Mouse (Mus musculus) natural killer cell, adult 2 months (primary cell): Measurements from ENCODE around the gene St6galnac1.
A peak's percentile ranks its signal among the peaks of the same experiment; 100 is the strongest.
"Not testable (repeated sequence)": the region's sequence is repeated elsewhere in the genome, so short reads cannot be mapped to it uniquely, and the experiment has no call there.

ENCODE experiments used
- DNase-seq, 2 experiments: peaks; one replicate each; pipeline ENCODE4 v3.0.0; 2022; ENCODE audit warnings: low spot score in 2 of 2

The St6galnac1 gene

DNA sequence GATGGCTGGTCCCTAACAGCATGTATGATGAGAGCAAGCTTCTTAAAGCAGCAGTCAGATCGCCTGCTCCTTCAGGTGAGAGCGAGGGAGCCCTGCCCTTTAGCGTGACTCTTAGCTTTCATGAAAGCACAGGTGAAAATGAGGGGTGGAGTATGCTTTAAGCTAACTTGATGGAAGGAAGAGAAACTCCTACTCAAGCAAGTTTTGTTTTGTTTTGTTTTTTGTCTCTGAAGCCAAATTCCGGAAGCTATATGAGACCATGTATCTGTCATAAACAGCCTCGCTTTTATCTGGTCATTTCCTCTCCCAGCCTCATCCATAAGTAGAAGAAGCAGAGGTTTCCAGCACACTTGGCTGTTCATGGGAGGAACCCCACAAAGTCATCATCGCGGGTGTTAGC lies at the start of gene St6galnac1:
Gene St6galnac1, minus strand, starts transcription at position 101 of the 400 bp plus-strand sequence.
- no peak for DNase-seq

DNA sequence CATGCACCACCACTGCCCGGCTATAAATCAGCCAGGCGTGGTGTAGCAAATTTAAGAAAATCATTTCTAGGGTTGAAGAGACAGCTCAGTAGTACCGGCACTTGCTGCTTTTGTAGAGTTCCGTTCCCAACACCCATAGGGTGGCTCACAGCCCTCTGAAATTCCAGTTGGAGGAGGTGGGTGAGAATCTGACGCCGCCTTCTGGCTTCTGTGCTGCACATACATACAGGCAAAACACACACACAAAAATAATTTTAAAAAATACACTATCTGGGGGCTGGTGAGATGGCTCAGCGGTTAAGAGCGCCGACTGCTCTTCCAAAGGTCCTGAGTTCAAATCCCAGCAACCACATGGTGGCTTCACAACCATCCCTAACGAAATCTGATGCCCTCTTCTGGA lies 48.6 kb upstream of the St6galnac1 start:
- DNase-seq: not testable (repeated sequence)

DNA sequence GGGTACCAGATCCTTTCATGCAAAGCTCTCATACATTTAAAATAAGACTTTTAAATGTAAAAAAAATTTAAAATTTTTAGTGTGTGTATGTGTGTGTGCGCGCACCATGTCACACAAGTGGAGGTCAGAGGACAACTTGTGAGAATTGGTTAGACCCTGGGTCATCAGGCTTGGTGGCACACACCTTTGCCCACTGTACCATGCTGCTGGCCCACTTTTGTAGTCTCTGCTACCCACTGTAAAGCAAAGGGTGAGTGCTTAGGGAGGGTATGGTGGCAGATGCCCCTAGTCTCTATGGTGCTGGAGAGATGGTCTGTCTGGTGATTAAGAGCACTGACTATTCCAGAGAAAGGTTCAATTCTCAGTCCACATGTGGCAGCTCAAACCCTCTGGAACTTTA lies 47.9 kb upstream of the St6galnac1 start:
- no peak for DNase-seq

DNA sequence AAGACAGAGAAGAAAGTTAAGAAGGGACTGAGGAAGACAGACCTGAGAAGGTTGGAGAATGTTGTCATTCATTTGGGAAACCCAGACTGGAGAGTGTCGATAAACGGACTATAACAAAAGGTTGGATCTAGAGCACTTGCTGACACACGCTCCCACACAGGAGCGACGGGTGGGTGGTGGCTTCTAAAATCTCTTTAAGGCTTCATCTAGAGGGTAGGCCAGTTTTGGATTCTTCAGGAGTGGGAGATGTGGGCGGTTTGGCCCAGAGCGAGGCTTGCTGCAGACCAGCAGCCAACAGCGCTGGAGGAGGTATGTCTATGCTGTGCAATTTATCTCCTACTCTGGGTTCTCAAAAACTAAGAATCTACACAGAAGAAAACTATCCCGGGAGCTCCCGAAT lies 47.3 kb upstream of the St6galnac1 start:
- no peak for DNase-seq

DNA sequence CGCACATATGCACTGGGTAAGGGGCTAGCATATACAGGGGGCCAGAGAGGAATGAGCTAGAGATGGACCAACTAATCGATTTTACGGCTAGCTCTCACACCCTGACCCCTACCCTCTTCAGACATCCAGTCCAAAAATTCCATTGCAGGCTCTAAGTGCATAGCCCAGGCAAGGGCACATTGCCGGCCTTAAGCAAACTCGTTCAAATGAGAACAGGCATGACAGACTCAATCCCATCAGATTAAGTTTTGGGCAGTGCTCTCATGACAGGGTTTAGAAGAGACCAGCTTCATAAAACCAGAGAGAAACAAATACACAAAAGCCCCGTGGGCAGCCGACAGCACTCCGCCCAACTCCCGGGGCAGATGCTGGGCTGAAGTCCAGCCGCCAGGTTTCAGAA lies 46.9 kb upstream of the St6galnac1 start:
- no peak for DNase-seq

DNA sequence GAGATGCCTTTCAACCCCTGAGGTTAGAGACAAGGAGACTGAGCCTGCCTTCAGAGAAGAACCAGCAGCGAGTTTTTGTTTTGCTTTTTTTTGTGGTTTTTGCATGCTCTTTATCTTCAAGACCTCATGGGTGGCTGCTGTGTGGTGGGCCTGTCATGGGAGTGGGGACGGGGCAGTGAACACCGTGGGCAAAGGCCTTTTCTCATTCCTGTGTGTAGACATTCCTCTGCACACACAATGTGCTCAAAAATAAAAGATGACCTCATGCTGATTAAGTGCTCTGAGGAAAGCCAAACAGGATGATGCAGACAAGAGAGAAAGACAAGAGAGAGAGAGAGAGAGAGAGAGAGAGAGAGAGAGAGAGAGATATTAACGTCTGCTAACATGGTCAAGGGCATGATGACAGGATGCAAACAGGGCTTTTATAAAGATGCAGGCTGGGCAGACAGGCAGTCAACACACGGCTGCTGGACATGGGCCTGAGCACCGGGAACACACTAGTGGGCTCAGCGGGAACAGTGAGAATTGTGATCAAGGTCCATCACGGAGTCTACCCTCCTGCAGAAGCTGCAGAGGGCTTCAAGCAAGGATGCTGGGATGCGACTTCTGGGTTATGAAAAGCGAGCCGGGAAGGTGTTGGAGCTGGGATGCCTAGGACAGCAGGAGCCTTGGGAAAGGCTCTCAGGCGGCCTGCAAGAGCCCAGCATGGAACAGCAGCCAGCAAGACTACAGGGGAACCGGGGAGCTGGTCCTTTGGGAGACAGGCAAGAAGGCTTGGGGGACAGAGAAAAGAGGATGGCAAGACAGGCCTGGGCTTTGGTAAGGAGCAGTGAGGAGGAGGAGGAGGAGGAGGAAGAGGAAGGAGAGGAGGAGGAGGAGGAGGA lies 46.0 kb upstream of the St6galnac1 start:
- no peak for DNase-seq

DNA sequence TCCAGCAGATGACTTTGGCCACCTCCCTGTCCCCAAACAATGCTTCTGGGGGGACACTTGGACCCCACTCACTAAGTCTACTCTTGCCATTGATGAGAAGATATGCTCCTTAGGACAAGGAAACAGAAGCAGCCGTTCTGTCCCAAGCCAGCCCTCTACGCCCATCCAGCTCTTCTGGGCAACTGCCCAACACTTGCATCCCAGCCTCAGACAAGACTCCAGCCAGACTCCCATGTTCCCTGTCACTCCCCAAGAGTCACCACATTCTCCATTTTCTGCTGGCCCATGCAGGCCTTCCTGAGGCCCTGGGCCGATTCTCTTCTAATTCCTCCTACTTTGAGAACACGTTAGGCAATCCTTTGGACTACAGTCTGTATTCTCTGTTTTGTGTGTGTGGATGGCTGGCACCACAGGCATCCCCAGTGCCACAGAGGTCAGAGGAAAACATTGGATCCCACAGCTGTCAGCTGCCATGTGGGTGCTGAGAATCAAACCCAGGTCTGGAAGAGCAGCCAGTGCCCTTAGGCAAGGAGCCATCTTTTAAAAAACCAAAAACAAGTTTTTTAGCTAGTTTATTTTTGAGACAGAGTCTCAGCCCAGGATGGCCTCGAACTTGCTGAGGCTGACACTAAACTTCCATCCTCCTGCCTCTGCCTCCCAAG lies 44.8 kb upstream of the St6galnac1 start:
- no peak for DNase-seq

DNA sequence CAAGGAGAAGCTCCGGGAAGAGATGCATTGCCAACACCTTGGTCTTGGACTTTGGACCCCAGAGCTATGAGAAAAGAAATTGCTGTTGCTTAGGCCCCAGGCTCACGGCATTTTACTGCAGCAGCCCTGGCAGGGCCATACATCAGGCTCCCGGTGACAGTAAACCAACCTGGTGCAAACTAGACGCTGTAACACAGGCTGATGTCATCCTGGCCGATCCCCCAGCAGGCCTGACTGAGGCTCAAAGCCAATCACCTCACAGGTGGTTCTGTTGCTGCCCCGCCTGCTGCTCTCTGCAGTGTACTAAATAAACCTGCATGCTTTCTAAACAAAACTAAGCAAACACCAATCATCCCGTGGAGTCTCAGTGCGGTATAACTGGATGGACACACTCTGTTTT lies 43.4 kb upstream of the St6galnac1 start:
- no peak for DNase-seq

DNA sequence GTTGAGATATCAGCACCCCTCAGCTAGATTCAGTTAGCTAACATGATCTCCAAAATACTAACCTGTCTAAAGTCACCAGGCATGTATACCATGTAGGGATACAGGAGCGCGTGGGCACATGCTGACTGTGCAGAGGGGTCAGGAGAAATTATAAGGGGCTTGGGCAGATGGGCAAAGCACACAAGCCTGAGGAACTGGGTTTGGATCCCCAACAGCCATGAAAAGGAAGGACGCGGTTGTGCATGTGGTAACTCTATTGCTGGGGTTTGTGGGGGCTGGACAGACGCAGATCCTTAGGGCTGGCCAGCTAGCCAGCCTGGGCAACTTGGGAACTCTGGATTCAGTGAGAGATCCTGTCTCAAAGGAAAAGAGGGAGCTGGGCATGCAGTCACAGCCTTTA lies 42.3 kb upstream of the St6galnac1 start:
- DNase-seq: no peak

DNA sequence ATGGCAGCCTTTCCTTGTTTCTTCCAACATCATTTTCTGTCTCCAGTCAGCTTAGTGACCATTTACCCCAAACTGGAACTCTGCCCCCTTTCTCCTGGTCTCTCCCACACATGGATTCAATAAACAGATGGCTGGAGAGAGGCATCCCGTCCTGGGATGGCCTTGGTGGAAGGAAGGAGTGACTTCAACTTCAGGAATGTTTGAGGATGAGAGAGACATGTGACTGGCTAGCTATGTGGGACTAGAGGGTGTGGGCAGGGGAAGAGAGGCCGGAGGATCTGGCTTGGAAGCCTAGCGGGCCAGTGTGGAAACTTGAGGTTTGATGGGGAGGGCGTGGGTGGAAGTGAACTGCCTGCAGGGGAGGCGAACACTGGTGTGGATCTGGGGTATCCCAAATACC lies 41.5 kb upstream of the St6galnac1 start:
- no peak for DNase-seq

DNA sequence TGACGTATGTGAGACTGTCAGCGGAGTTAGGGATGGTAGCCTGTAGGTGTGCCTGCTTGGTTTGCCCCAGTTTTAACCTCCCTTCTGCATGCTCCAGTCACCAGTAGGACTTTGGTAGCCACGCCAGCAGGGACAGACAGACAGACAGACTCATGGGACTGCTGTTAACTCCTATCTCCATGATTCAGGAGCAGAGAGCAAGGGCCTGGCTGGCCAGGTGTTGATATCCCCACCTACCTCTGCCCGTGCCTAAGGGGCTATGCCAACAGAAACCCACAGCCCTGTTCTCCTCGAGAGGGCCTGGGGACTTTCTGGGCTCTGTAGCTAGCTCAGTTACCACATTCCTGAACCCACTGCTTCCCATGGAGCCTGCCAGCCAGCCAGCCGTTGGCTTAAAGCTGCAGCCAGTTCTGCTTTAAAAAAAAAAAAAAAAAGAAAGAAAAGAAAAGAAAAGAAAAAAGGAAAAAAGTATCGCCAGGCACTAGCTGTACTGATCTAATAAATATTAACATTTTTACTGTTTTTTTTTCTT lies 39.6 kb upstream of the St6galnac1 start:
- no peak for DNase-seq

DNA sequence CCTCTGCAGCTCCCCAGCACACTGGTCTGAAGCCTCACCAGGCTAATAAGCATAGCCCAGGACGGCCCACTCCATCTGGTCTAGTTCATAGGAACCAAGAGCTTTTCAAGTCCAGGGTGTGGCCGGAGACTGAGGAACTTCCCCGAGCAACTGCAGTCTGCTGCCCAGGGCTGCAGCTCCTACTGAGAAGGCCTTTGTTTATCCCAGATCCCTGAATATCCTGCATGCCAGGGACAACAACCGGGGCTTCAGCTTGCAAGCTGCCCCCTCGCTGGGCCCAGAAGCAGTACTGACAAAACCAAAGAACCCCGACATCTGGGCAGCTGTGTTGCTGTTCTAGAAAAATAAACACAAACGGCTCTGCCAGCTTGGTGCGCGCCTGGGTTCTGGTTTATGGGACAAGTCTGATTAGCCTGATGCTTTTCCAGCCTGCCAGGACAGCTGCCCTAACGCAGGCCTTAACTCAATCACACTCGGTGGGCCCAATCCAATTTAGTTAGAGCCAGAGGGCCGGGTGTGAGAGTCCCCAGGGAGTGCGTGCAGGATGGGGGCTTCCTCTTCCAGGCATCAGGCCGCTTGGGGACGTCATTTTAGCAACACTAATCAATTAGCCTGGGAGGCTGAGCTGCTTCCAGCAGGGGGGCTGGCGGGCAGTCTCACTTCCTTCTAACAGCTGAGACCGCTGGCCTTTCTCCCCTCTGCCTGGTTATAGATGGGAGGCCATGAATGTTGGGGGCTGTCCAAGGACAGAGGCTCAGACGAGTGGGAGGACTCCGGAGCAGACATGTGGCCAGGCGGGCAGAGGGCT lies 39.0 kb upstream of the St6galnac1 start:
- peak in 1 of 2 experiments; percentile 33 for DNase-seq

DNA sequence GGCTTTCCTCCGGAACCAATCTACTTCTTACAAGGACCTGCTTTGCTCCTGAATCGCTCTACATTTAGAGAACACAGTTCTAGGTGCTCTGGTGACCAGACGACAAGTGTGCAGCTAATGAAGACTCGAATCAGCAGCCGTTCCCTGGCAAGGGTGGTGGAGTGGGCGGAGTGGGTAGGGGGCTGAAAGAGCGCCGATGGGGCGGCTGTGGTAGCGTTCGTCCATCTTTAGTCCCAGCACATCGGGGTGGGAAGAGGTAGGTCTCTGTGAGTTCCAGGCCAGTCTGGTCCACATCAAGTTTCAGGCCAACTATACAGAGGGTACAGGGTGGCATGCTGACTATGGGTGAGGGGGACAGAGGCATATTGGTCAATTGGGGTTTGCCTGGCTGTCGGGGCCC lies 38.3 kb upstream of the St6galnac1 start:
- DNase-seq: no peak

DNA sequence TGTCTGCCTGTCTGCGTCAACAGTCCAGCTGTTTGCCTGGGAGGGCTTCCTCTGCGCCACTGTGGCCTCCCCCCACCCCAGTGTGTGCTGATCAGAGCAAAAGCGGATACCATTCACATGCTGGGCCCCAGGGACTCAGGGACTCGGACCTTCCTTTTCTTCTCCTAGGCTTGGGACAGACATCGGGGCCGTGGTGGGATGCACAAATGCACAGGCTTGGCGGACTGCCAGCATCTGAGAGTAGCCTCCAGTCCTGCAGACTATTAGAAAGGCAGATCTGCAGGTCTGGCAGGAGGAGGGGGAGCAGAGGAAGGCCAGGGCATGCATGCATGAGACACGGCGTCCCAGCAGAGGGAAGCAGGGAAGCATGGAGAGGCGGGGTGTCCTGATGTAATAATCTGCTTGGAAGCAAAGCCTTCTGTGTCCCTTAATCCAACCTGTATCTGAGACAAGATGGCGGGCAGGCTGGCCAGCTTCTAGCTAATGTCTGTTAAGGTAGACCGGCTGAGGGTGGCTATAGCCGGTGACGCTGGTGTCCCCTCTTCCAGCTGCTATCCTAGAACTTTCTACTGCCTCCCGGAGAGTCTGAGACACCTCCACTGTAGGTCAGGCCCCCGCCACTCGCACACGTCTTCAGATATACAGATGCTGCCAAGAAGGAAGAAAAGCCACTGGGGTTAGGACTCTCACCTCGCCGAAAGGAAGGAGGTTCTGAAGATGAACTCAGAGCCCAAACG lies 37.7 kb upstream of the St6galnac1 start:
- no peak for DNase-seq

DNA sequence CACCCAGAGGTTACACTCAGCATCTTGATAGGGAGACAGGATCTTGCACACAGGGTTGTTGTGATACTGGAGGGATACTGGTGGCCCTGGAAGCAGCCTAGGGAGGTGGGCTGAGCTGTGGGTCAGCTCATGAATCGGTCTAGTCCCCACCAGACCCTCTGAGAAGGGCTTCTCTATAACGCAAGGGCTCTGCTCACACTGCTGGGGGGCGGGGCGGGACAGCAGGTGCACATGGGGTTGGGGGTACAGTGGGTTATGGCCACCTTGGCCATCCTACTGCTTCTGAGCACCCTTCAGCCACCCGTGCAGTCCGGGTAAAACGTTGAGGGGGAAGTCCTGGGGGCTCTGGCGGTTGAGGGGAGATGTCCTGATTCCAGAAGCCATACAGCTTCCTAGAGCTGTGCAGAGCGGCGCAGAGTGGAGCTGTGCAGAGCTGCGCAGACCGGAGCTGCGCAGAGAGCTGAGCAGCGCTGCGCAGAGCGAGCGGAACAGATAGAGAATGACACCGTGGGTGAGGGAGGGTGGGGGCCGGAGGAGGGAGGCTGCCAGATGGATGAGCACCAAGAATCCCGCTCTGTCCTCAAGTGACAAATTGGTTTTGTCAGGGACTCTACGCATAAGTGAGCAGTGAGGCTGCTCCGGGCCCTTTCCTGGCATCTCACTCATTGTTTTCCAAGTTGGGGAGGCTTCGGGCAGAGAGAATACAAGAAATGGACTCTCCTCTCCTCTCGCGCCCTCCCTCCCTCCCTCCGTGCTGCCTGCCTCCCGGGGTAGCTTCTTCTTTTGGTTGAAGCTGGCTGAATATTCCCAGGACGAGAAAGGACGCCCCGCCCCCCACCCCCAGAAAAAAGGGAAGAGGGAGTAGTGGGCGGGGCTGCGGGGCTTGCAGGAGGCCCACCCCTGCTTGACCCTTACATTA lies 35.9 kb upstream of the St6galnac1 start:
- peak in 1 of 2 experiments; percentile 20 for DNase-seq

DNA sequence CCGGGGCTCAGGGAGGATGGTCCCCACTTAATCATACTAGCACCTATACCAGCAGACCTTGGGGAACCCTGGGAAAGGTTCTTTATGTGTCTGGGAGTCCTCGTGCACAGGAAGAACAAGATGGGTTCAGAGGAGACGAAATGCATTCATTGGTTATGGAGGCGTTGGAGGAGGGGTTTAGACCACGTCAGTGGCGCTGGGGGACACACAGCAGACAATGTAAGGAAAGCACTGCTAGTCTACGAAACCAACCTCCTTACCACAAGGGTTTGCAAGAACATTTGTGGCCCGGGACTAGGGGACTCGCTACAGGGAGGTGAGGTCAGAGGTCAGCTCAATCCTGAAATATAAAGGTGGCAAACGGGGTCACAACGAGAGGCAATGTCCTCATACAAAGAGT lies 35.2 kb upstream of the St6galnac1 start:
- DNase-seq: no peak

DNA sequence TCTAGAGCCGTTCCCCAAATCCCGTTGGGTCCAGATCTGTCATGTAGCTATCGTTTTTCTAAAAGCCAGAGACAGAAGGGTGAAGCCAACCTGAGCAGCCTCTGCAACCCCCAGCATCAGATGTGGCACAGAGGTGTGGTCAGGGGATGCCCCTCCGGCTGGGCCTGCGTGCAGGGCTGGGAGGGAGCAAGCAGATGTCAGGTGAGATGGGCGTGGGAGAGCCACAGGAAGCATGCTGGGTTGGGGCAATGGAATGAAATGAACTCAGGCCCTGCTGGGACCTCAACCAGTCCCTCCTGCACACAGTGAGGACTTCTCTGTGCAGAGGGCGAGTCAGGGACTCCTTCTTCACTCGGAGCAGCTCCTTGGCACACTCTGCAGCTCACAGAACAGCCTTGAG lies 34.2 kb upstream of the St6galnac1 start:
- DNase-seq: no peak

DNA sequence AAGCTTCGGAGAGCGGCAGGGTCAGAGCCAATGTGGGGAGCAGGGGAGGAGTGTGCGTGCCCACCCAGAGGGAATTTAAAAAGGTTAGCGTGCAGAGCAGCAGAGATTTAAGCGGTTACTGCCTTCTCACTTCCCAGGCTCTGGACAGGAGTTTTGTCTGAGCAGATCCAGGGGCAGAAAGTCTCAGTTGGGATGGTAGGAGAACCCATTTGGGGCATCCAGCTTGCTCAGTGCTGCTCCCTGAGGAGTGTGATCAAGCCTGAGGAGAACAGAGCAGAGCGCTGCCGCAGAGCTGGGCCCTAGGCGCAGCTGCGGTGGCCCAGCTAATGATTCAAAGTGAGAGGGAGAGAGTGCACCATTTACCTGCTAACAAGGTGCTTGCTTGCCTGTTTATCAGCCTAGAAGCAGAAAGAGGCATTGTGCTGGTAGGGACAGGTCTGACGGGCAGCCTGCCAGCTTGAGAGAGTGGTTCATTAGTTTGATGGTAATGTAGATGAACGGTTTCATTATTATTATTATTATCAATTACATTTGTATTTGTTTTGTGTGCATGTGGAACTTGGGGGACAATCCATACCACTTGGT lies 33.6 kb upstream of the St6galnac1 start:
- DNase-seq: no peak

DNA sequence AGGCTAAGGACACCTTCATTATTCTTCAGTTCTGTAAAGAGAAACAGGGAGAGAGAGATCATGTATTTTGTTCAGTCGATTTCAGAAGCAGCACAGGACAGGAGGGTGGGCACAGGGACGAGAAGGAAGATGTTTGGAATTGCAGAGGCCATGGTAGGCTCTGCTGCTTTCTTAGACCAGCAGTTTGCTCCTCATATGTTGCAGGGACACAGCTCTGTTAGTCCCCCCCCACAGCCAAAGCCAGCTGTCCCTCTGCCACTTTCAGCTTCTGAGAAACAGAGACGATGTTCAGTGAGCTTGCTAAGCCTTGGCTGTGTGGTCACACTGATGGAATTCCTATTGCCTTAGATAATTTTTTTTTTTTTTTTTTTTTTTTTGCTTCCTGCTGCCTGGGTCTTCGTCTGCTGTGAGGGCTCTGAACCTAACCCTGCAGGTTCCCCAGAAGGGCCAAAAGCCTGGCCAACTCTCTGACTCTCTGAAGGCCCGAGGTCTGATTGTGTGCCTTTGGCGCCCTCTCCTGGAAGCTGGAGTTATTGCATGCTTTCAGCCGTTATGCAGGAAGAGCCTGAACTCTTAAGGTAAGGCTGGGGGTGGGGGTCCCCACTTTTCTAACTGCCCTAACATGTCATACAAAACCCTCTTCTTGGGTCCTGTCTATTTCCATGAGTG lies 32.8 kb upstream of the St6galnac1 start:
- peak; percentile 58 to 76 for DNase-seq
